Mouse (Mus musculus) lung, embryonic 14.5 days (tissue): ENCODE measurements around the gene Olfr564. TPM values are rescaled to one million over a fixed set of nuclear protein-coding genes. Genes with fewer than 3 reads are reported as not detected.

Experiments used
- ATAC-seq: fragments of 200-750 bp; cut with Nextera tagmentation; 2 replicates; pipeline ENCODE4 v1.8.0; 2017; ENCODE audit warnings: mild to moderate bottlenecking, moderate TSS enrichment, moderate library complexity; ENCODE audit not compliant: insufficient read depth
- DNase-seq: peaks from one replicate; pipeline ENCODE4 v3.0.0-alpha.2; 2015
- H3K27ac ChIP-seq: fragments of 300-500 bp; sonication (generic); 2 replicates; pipeline ENCODE4 v1.5.1; 2014; ENCODE audit warnings: low read depth, mild to moderate bottlenecking, moderate library complexity
- H3K27me3 ChIP-seq: fragments of 300-500 bp; sonication (generic); 2 replicates; pipeline ENCODE4 v1.6.1; 2014; ENCODE audit warnings: low read length, control low read depth; ENCODE audit not compliant: insufficient read depth
- H3K36me3 ChIP-seq: fragments of 300-500 bp; sonication (generic); 2 replicates; pipeline ENCODE4 v1.6.1; 2014; ENCODE audit warnings: control low read depth; ENCODE audit not compliant: insufficient read depth
- H3K4me1 ChIP-seq: fragments of 300-500 bp; sonication (generic); 2 replicates; pipeline ENCODE4 v1.6.1; 2014; ENCODE audit warnings: antibody characterized with exemption, control low read depth; ENCODE audit not compliant: insufficient read depth
- H3K4me2 ChIP-seq: fragments of 300-500 bp; sonication (generic); 2 replicates; pipeline ENCODE4 v1.6.1; 2014; ENCODE audit warnings: mild to moderate bottlenecking
- H3K4me3 ChIP-seq: fragments of 300-500 bp; sonication (generic); 2 replicates; pipeline ENCODE4 v1.5.1; 2014; ENCODE audit warnings: low read depth, low read length
- H3K9ac ChIP-seq: fragments of 300-500 bp; sonication (generic); 2 replicates; pipeline ENCODE4 v1.6.1; 2014
- H3K9me3 ChIP-seq: fragments of 300-500 bp; sonication (generic); 2 replicates; pipeline ENCODE4 v1.6.1; 2016; ENCODE audit warnings: low read depth, low read length, control low read depth
- CTCF ChIP-seq: IDR thresholded peaks from 2 replicates; pipeline ENCODE4 v1.5.1; 2016; ENCODE audit warnings: antibody characterized with exemption, low read depth
- WGBS: fragments of 180-500 bp; shearing (Covaris S2); extraction: QIAGEN DNeasy Blood & Tissue Kit; methylation state at CpG from one replicate; pipeline ENCODE4 v1.1.7; 2014; 5-methylcytosine and 5-hydroxymethylcytosine counted together
- polyA plus RNA-seq: library from polyadenylated mRNA; unstranded; fragments of >200 nt; fragmentation: Nextera tagmentation; extraction: Ambion mirVana; gene quantifications from 2 replicates; pipeline ENCODE4 v1.2.1, GENCODE M21; 2014

Gene Olfr564
- not detected in 2 replicates for polyA plus RNA-seq

DNA sequence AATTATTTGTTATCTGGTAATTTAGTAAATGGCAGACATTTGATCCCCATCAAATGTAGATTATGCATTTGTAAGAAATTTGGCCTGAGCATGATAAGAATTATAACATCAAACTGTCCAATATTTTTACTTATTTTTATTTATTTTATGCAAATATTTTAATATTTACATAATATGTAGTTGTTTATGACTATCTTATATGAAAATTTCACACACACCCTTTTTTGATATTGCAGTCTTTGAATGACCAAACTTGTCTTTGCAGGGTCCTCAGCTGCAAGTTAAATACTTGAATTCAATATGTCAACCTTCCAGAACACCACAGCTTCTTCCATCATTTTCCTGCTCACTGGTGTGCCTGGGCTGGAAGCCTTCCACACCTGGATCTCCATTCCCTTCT, at the start of gene Olfr564:
Gene Olfr564, plus strand, starts transcription at position 301 of the 400 bp plus-strand sequence.
- Histone ChIP-seq H3K9ac (no peak within 1 kb of the TSS), H3K4me2 (no peak within 1 kb of the TSS), H3K4me3 (no peak within 1 kb of the TSS), H3K4me1 (no peaks in the 10 kb centered on the region), H3K36me3 (no peaks in the 10 kb centered on the region), H3K27me3 (no peaks in the 10 kb centered on the region), H3K9me3 (no peaks in the 10 kb centered on the region), H3K27ac (no peak within 1 kb of the TSS)
- ATAC-seq (no peak), DNase-seq (no peak)
- TF ChIP-seq CTCF: no peak

DNA sequence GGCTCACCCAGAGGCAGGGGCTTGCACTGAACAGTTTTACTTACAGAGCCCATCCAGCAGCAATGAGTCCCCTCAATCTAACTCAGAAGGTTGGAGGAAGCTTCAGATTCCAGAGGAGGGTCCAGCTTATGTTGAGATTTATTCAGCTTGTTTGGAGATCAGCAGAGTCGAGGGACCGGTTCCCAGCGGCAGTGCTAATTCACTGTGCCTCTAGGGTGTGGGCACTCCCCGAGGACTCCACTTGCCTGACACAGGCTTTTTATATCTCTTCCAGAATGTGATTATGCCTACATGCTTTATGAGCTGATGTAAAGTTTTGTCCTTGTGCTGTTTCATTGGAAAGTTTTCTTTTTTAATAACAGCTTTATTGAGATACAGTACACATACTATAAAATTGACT, 44.0 kb upstream of the Olfr564 start, which contains the start of the genes Olfr560 and Olfr78:
Gene Olfr560, minus strand, starts transcription at position 101 of the 400 bp plus-strand sequence.
Gene Olfr78, minus strand, starts transcription at position 206 of the 400 bp plus-strand sequence.
- 68% methylated on average over 4 of the region's 4 CpGs for WGBS
- Histone ChIP-seq H3K4me3 (no peak within 1 kb of the TSS), H3K36me3 (no peaks in the 10 kb centered on the region), H3K4me1 (no peaks in the 10 kb centered on the region), H3K4me2 (no peak within 1 kb of the TSS), H3K9me3 (no peaks in the 10 kb centered on the region), H3K9ac (no peak within 1 kb of the TSS), H3K27ac (no peak within 1 kb of the TSS), H3K27me3 (no peaks in the 10 kb centered on the region)
- DNase-seq: no peak
- TF ChIP-seq CTCF: no peak
- no peak for ATAC-seq

DNA sequence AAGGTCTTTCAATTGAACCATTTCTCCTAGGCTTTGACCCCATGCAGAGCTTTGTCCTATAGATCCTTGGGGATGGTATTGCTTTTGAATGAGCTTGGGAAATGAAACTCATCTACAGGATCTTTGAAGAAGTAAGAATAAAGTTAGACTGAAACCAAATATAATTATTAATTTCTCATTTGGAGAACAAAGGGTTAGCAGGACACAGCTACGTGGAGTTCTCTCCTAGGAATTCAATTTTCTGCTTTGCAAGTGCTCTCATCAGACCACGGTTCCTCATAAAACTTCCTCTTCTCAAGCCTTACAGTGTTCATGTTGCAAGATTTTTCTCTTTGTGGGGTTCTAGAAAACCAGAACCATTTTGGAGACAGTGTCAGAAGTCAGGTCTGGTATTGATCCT, 32.4 kb upstream of the Olfr564 start, which contains the start of gene Olfr561:
Gene Olfr561, plus strand, starts transcription at position 301 of the 400 bp plus-strand sequence.
- H3K4me3 ChIP-seq: no peak within 1 kb of the TSS
- no peak for ATAC-seq
- no peak within 1 kb of the TSS for H3K4me2 ChIP-seq
- WGBS: 77% methylated on average over 2 of the region's 2 CpGs
- H3K27ac ChIP-seq: no peak within 1 kb of the TSS
- H3K4me1 ChIP-seq: no peaks in the 10 kb centered on the region
- H3K9me3 ChIP-seq: no peaks in the 10 kb centered on the region
- no peaks in the 10 kb centered on the region for H3K36me3 ChIP-seq
- H3K9ac ChIP-seq: no peak within 1 kb of the TSS
- no peak for TF ChIP-seq CTCF
- H3K27me3 ChIP-seq: no peaks in the 10 kb centered on the region
- DNase-seq: no peak

Other genes starting within 250 kb of the Olfr564 start
- 0.36 and 0.62 TPM in 2 replicates for gene Trim21, start 238.0 kb upstream of the Olfr564 start, polyA plus RNA-seq
- gene Olfr550, start 232.0 kb upstream of the Olfr564 start, polyA plus RNA-seq: not detected in 2 replicates
- not detected in 2 replicates for gene Olfr551, start 211.6 kb upstream of the Olfr564 start, polyA plus RNA-seq
- gene Olfr552, start 205.7 kb upstream of the Olfr564 start, polyA plus RNA-seq: not detected in 2 replicates
- not detected in 2 replicates for gene Olfr553, start 185.3 kb upstream of the Olfr564 start, polyA plus RNA-seq
- not detected in 2 replicates for gene Olfr554, start 165.0 kb upstream of the Olfr564 start, polyA plus RNA-seq
- not detected in 2 replicates for gene Olfr555, start 144.7 kb upstream of the Olfr564 start, polyA plus RNA-seq
- gene Olfr556, start 138.6 kb upstream of the Olfr564 start, polyA plus RNA-seq: not detected in 2 replicates
- 13.7 and 16.1 TPM in 2 replicates for gene Trim68, start 116.2 kb upstream of the Olfr564 start, polyA plus RNA-seq
- gene Olfr557, start 107.6 kb upstream of the Olfr564 start, polyA plus RNA-seq: not detected in 2 replicates
- 0.12 TPM in 1 of 2 replicates, not detected in the other for gene Olfr558, start 101.3 kb upstream of the Olfr564 start, polyA plus RNA-seq
- gene Olfr33, start 84.4 kb upstream of the Olfr564 start, polyA plus RNA-seq: not detected in 2 replicates
- not detected in 2 replicates for gene Olfr559, start 76.0 kb upstream of the Olfr564 start, polyA plus RNA-seq
- not detected in 2 replicates for gene Olfr560, start 44.1 kb upstream of the Olfr564 start, polyA plus RNA-seq
- 0.09 and 0.12 TPM in 2 replicates for gene Olfr78, start 44.0 kb upstream of the Olfr564 start, polyA plus RNA-seq
- not detected in 2 replicates for gene Olfr561, start 32.3 kb upstream of the Olfr564 start, polyA plus RNA-seq
- gene Olfr566, start 55.3 kb downstream of the Olfr564 start, polyA plus RNA-seq: not detected in 2 replicates
- not detected in 2 replicates for gene Olfr568, start 73.6 kb downstream of the Olfr564 start, polyA plus RNA-seq
- not detected in 2 replicates for gene Olfr569, start 87.4 kb downstream of the Olfr564 start, polyA plus RNA-seq
- gene Olfr570, start 91.1 kb downstream of the Olfr564 start, polyA plus RNA-seq: not detected in 2 replicates
- not detected in 2 replicates for gene Olfr571, start 114.1 kb downstream of the Olfr564 start, polyA plus RNA-seq
- not detected in 2 replicates for gene Olfr572, start 120.9 kb downstream of the Olfr564 start, polyA plus RNA-seq
- not detected in 2 replicates for gene Olfr573-ps1, start 139.1 kb downstream of the Olfr564 start, polyA plus RNA-seq
- not detected in 2 replicates for gene Olfr574, start 145.0 kb downstream of the Olfr564 start, polyA plus RNA-seq
- not detected in 2 replicates for gene Olfr575, start 155.3 kb downstream of the Olfr564 start, polyA plus RNA-seq
- gene Olfr576, start 159.2 kb downstream of the Olfr564 start, polyA plus RNA-seq: not detected in 2 replicates
- not detected in 2 replicates for gene Olfr577, start 172.5 kb downstream of the Olfr564 start, polyA plus RNA-seq
- gene Olfr578, start 185.8 kb downstream of the Olfr564 start, polyA plus RNA-seq: not detected in 2 replicates
- not detected in 2 replicates for gene Olfr582, start 234.5 kb downstream of the Olfr564 start, polyA plus RNA-seq
- not detected in 2 replicates for gene Olfr583, start 247.8 kb downstream of the Olfr564 start, polyA plus RNA-seq